Mouse (Mus musculus): ENCODE results near the gene Brms1.

Brms1 gene

DNA sequence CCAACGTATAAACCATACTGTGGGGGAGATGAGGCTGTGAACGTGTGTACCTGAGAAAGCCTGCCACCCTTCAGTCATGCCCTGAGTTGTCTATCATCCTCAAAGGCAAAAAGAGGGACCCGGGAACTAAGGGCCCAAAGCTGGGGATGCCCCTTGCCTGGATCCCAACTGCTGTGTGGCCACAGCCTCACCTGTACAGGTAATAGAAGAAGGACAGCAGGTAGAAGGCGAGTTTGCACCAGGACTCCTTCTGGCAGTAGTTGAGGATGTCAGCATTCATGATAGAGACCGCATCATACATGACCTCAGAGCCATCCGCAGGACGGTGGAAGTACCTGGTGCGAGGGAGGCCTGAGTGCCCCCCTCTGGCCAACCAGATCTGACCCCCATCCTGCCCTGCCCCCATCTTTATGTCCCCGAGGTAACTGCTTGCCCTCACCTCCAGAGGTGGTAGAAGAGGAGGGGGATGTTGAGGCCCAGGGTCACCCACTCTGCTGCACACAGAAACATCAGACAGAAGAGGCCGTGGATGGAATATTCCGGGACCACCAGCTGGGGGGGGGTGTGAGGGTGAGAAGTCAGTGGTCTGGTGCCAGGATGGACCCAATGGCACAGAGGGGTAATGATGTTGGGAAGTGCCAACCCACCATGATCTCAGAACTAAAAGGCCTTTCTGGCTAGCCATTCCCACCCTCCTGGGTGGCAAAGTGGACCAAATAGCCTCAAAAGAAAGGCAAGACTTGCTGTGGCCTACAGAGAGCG is 52.5 kb downstream of the Brms1 start:
- no peak for DNase-seq

DNA sequence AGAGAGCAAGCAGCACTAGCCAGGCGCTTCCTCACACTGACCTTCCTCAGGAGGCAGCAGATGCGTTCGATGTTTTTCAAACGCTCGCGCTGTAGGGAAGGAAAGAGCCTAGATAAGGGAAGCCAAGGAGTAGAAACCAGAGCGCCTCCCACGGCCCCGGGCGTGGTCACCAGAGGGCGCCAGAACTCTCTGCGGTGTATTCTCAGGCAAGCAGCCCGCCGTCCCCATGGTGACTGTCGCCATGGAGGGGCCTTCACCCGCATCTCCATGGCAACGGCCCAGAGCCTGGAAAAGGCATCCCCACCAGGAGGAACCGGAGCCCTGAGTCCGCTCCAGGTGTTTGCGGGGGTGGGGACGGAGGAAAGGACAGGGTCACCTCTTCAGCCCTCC is 53.1 kb downstream of the Brms1 start:
- peak; percentile 93 to 94 for DNase-seq

DNA sequence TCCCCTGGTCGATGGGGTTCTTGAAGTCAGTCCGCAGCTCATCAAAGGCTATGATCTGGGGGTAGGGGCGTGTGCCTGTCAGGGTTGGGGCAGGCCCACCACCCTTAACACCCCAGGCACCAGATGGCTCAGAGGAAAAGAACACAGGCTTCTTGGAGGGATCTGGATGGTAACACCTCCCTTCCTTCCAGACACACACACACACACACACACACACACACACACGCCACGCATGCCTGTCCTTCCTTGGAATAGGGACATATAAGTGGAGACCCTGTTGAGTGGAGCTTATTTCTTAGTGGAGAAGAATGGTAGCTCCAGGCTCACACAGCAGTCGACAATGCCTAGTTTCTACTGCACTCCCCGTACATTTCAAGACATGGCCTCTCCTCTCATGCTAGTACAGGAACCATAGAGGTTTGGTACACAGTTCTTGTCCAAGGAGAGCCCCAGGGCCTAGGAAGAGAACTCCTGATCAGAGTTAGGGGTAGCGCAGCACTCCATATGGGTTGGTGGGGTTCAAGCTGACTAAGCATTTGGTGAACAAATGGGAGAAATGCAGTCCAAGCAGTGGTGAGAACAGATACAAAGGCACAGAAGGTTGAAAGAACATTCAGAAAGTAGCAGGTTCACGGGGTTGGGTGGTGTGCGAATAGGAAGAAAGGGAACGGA is 53.7 kb downstream of the Brms1 start:
- DNase-seq, result no peak

- DNase-seq, result no peak
Observed at GRCm38 (mm10) chr19:5095887-5096474, 54.8 kb downstream of the Brms1 start.

- DNase-seq, result no peak
Observed at GRCm38 (mm10) chr19:5097521-5098362, 56.6 kb downstream of the Brms1 start.

GRCm38 (mm10) chr19:5098363-5099143 is 57.4 kb downstream of the Brms1 start, which contains the start of gene Cnih2:
Cnih2 (minus strand) TSS chr19:5098521.
- peak; percentile 48 to 62 for DNase-seq
